Mouse (Mus musculus) olfactory bulb, adult 2 months (tissue): ENCODE data around the gene Gm11992.

ENCODE experiments used
- CTCF ChIP-seq: fragments of 200-500 bp; IDR thresholded peaks from 2 replicates; pipeline ENCODE4 v1.5.1; 2012; ENCODE audit warnings: low read depth, mild to moderate bottlenecking, low read length, moderate library complexity; ENCODE audit not compliant: insufficient read depth
- POLR2A ChIP-seq: fragments of 200-500 bp; IDR thresholded peaks from 2 replicates; pipeline ENCODE4 v1.6.1; 2012; ENCODE audit warnings: mild to moderate bottlenecking, low read depth, low read length, moderate library complexity; ENCODE audit not compliant: insufficient read depth

DNA sequence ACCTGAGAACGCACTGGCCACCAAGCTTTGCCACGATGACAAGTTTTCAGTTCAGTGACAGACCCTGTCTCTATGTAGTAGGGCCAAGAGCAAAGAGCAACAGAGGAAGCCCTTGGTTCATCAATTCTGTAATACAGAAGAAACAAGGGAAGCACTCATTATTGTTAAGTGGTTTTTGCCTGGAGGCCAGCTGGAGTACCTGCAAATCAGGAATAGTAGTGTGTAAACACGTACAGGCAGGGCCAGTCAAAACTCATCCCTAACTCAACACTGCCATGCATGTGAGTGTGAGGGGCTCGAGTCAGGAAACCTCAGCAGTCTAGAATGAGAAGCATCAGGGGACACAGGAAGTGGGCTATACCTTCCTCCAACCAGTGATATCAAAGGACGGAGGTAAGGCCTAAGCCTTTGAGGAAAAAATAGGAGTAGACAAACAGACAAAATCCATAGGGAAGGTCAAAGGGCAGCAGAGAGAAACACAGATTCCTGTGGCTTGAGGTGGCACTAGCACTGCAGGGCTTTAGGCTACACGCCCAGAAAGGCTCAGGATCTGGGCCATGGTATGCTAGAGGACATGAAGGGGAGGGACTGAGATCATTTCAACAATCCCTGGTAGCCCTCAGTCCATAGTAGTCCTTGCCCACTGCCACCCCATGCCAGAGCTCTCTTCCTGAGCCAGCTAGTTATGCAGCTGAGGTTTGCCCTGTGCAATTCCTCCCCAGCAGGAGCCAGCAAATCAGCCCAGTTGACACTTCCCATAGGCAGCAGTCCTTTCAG, 29.7 kb upstream of the Gm11992 start:
- no peak for TF ChIP-seq CTCF
- no peak for TF ChIP-seq POLR2A
